ENCODE assay signal across 8 mouse cellular contexts in the genomic region with DNA sequence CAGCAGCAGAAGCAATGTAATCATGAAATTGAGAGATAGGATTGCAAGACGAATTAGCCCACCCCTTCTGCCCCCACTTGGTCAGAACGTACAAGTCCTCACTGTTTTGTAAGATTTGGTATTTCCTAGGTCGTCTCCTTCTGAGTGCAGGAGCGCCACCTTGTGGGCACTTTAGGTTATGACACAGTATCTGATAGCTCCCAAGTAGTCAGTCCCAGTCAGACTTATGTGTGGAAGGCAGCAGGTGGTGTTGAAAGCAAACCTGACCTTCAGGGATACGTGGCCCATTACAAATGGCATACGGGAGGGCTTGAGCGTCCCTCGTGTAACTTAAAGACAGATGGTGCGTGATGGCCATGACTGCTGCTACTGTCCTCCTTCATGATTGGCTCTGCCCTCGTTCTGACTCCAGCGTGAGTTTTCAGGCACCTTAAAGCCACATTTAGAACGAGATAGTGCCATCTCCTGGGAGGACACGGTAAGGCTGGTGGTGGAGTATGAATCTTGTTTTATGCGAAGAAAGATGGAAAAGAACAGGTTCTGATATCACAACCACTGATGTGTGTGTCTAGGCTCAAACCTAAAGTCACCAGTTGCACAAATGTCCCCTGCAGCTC. TPM values are rescaled to one million over a fixed set of nuclear protein-coding genes. Genes with fewer than 3 reads are reported as not detected.
DNase-seq lines count a peak whose midpoint lies in the region; ATAC-seq and TF ChIP-seq lines count a peak whose summit lies in the region.

No protein-coding gene starts in this region.

- no peaks in the 10 kb centered on the region for H3K9me3 ChIP-seq in heart, embryonic 10.5 days
- no peaks in the 10 kb centered on the region for H3K9me3 ChIP-seq in kidney, embryonic 14.5 days (ENCODE audit: control insufficient read depth, low read length)
- no peaks in the 10 kb centered on the region for H3K9me3 ChIP-seq in limb, embryonic 14.5 days (ENCODE audit: control insufficient read depth, low read length)
- no peaks in the 10 kb centered on the region for H3K9me3 ChIP-seq in midbrain, postnatal 0 days (ENCODE audit: low read length)

- WGBS in heart, embryonic 10.5 days = 2% methylated on average over 14 of the region's 14 CpGs
- WGBS in kidney, embryonic 14.5 days = 1% methylated on average over 14 of the region's 14 CpGs
- WGBS in limb, embryonic 14.5 days = 2% methylated on average over 14 of the region's 14 CpGs
- 1% methylated on average over 14 of the region's 14 CpGs for WGBS in midbrain, postnatal 0 days

- H3K4me1 ChIP-seq in bone marrow macrophage, adult 2 months (ENCODE audit: control insufficient read depth, insufficient read depth, low read length) = no peaks in the 10 kb centered on the region; the same call in 1 of the 2 replicates
- H3K4me1 ChIP-seq in heart, embryonic 10.5 days = peaks cover 11% of the 10 kb centered on the region; the same call in 1 of the 2 replicates
- H3K4me1 ChIP-seq in kidney, embryonic 14.5 days (ENCODE audit: control insufficient read depth, insufficient read depth, low read length) = no peaks in the 10 kb centered on the region
- H3K4me1 ChIP-seq in limb, embryonic 14.5 days (ENCODE audit: control insufficient read depth, insufficient read depth, low read length) = no peaks in the 10 kb centered on the region
- no peaks in the 10 kb centered on the region for H3K4me1 ChIP-seq in midbrain, postnatal 0 days (ENCODE audit: insufficient read depth, low read length)

- H3K36me3 ChIP-seq in heart, embryonic 10.5 days = no peaks in the 10 kb centered on the region
- no peaks in the 10 kb centered on the region for H3K36me3 ChIP-seq in kidney, embryonic 14.5 days (ENCODE audit: control insufficient read depth, insufficient read depth, low read length)
- H3K36me3 ChIP-seq in limb, embryonic 14.5 days (ENCODE audit: control insufficient read depth, insufficient read depth, low read length) = no peaks in the 10 kb centered on the region
- no peaks in the 10 kb centered on the region for H3K36me3 ChIP-seq in midbrain, postnatal 0 days (ENCODE audit: insufficient read depth, low read length)

- peak overlapping the region; percentile 39 for H3K4me2 ChIP-seq in kidney, embryonic 14.5 days (replicated peaks; ENCODE audit: low read depth, low read length)
- H3K4me2 ChIP-seq in limb, embryonic 14.5 days (replicated peaks; ENCODE audit: low read depth, low read length, severe bottlenecking) = peak overlapping the region; percentile 35
- peak overlapping the region; percentile 43 for H3K4me2 ChIP-seq in midbrain, postnatal 0 days (ENCODE audit: low read depth, low read length, poor library complexity, severe bottlenecking)

- no peak overlapping the region for H3K9ac ChIP-seq in kidney, embryonic 14.5 days (ENCODE audit: low read depth, low read length)
- H3K9ac ChIP-seq in limb, embryonic 14.5 days (ENCODE audit: low read depth, low read length, severe bottlenecking) = no peak overlapping the region
- H3K9ac ChIP-seq in midbrain, postnatal 0 days (replicated peaks; ENCODE audit: low read length, poor library complexity, severe bottlenecking) = no peak overlapping the region

- peak; percentile 53; the same call in 1 of the 2 replicates for TF ChIP-seq CTCF in bone marrow macrophage, adult 2 months (IDR thresholded peaks at IDR 0.05; ENCODE audit: low read depth, low read length)
- TF ChIP-seq CTCF in midbrain, postnatal 0 days (IDR thresholded peaks at IDR 0.05) = peak; percentile 82

- DNase-seq in B cell, adult 2 months = peak; percentile 81
- DNase-seq in heart, embryonic 10.5 days (ENCODE audit: low spot score) = peak; percentile 88
- peak; percentile 84 for DNase-seq in limb, embryonic 14.5 days (ENCODE audit: low spot score)
- peak; percentile 92 for DNase-seq in midbrain, postnatal 0 days (ENCODE audit: low spot score)
- peak; percentile 65 to 85 for DNase-seq in spleen, postnatal 10 days (ENCODE audit: low spot score in 2 of 2)

- H3K27ac ChIP-seq in bone marrow macrophage, adult 2 months (ENCODE audit: insufficient read depth, low read depth, low read length) = no peak overlapping the region
- H3K27ac ChIP-seq in heart, embryonic 10.5 days = no peak overlapping the region
- H3K27ac ChIP-seq in kidney, embryonic 14.5 days (ENCODE audit: low read depth, low read length) = no peak overlapping the region
- no peak overlapping the region for H3K27ac ChIP-seq in limb, embryonic 14.5 days (replicated peaks; ENCODE audit: low read depth, low read length)
- no peak overlapping the region for H3K27ac ChIP-seq in midbrain, postnatal 0 days (ENCODE audit: low read depth, low read length)

- H3K27me3 ChIP-seq in heart, embryonic 10.5 days (ENCODE audit: insufficient read depth, poor library complexity, severe bottlenecking) = peaks cover 17% of the 10 kb centered on the region; the same call in 1 of the 2 replicates
- no peaks in the 10 kb centered on the region for H3K27me3 ChIP-seq in kidney, embryonic 14.5 days (ENCODE audit: control insufficient read depth, insufficient read depth, low read length)
- H3K27me3 ChIP-seq in limb, embryonic 14.5 days (ENCODE audit: control insufficient read depth, insufficient read depth, low read length) = no peaks in the 10 kb centered on the region
- no peaks in the 10 kb centered on the region for H3K27me3 ChIP-seq in midbrain, postnatal 0 days (ENCODE audit: insufficient read depth, low read length)

- no peak for TF ChIP-seq POLR2A in bone marrow macrophage, adult 2 months (IDR thresholded peaks at IDR 0.05; ENCODE audit: borderline replicate concordance, low read depth, low read length)
- peak; percentile 21; the same call in 1 of the 2 replicates for TF ChIP-seq POLR2A in limb, embryonic 14.5 days (IDR thresholded peaks at IDR 0.05; ENCODE audit: borderline replicate concordance, extremely low read depth, insufficient read depth, insufficient read length)

- no peak overlapping the region for H3K4me3 ChIP-seq in bone marrow macrophage, adult 2 months (ENCODE audit: insufficient read depth, low read length)
- peak overlapping the region; percentile 39 for H3K4me3 ChIP-seq in heart, embryonic 10.5 days
- H3K4me3 ChIP-seq in kidney, embryonic 14.5 days (ENCODE audit: low read length) = peak overlapping the region; percentile 17; the same call in 1 of the 2 replicates
- no peak overlapping the region for H3K4me3 ChIP-seq in limb, embryonic 14.5 days (replicated peaks; ENCODE audit: low read length)
- no peak overlapping the region for H3K4me3 ChIP-seq in midbrain, postnatal 0 days (ENCODE audit: low read depth, low read length)

- peak; percentile 80 for ATAC-seq in erythroblast, adult 5-6 weeks (replicated peaks; ENCODE audit: low FRiP score, poor library complexity, severe bottlenecking)
- ATAC-seq in kidney, embryonic 14.5 days (ENCODE audit: low FRiP score, low TSS enrichment) = peak; percentile 80
- peak; percentile 77; the same call in 1 of the 2 replicates for ATAC-seq in limb, embryonic 14.5 days (ENCODE audit: low FRiP score, low read depth)
- peak; percentile 82 for ATAC-seq in midbrain, postnatal 0 days (ENCODE audit: low FRiP score)

RNA-seq across cellular contexts. Expression of a gene that starts 58.5 kb away (rescaled TPM):
- polyA plus RNA-seq in bone marrow macrophage, adult 2 months (2012; ENCODE audit: insufficient read depth, insufficient read length, missing spikeins) = 28.1 and 33.9 TPM in 2 replicates
- 5.4 and 12.1 TPM in 2 replicates for total RNA-seq in erythroblast, adult 5-6 weeks (2015; ENCODE audit: low replicate concordance)
- total RNA-seq in erythroblast, adult 5-6 weeks (2017; ENCODE audit: low replicate concordance) = 11.9 and 14.5 TPM in 2 replicates
- polyA plus RNA-seq in heart, embryonic 10.5 days (2016; fragmentation: Nextera tagmentation; extraction: Ambion mirVana) = 8.9 and 10.3 TPM in 2 replicates
- 9.0 and 16.6 TPM in 2 replicates for polyA plus RNA-seq in kidney, embryonic 14.5 days (2014; fragmentation: Nextera tagmentation; extraction: Ambion mirVana)
- 8.1 and 8.6 TPM in 2 replicates for polyA plus RNA-seq in limb, embryonic 14.5 days (2012; rRNA removed)
- 12.2 and 14.5 TPM in 2 replicates for polyA plus RNA-seq in limb, embryonic 14.5 days (2014; fragmentation: Nextera tagmentation; extraction: Ambion mirVana)
- 19.1 and 23.6 TPM in 2 replicates for total RNA-seq in midbrain, postnatal 0 days (2014; rRNA removed)
- 11.8 and 14.3 TPM in 2 replicates for polyA plus RNA-seq in midbrain, postnatal 0 days (2015; fragmentation: Nextera tagmentation; extraction: Ambion mirVana)

Comparison
In these comparisons a context has a peak if more than half of its experiments do, and no peak if none do; other contexts are left out.
1. H3K4me3 ChIP-seq: peak in heart, embryonic 10.5 days (single experiment) and kidney, embryonic 14.5 days (single experiment); none in bone marrow macrophage, adult 2 months (single experiment), limb, embryonic 14.5 days (single experiment) and midbrain, postnatal 0 days (single experiment).
2. Peak in every context shown above with its lines, with median percentiles within 50 percentile points of each other: DNase-seq, ATAC-seq and H3K4me2 ChIP-seq.